8 mouse cellular contexts compared by ENCODE assay signal in genomic region chr7:29155838-29156782, GRCm38 (mm10). TPM values are rescaled to one million over a fixed set of nuclear protein-coding genes. Genes with fewer than 3 reads are reported as not detected.
A peak's percentile ranks its signal among the peaks of the same experiment; 100 is the strongest.
DNase-seq lines count a peak whose midpoint lies in the region; ATAC-seq lines count a peak whose summit lies in the region.

Gene Fam98c (minus strand): TSS chr7:29156234.

- H3K4me2 ChIP-seq in lung, embryonic 16.5 days (ENCODE audit: low read depth, low read length) = peak within 1 kb of the TSS; percentile 96

- H3K9ac ChIP-seq in lung, embryonic 16.5 days (ENCODE audit: low read length) = peak within 1 kb of the TSS; percentile 85

- H3K4me3 ChIP-seq in lung, embryonic 16.5 days (ENCODE audit: low read length) = peak within 1 kb of the TSS; percentile 85

- H3K27me3 ChIP-seq in lung, embryonic 16.5 days (ENCODE audit: control insufficient read depth, insufficient read depth, low read depth, low read length) = peaks cover 17% of the 10 kb centered on the region

- H3K4me1 ChIP-seq in lung, embryonic 16.5 days (replicated peaks; ENCODE audit: control insufficient read depth, insufficient read depth, low read length) = no peaks in the 10 kb centered on the region; the same call in 1 of the 2 replicates

- no peaks in the 10 kb centered on the region for H3K9me3 ChIP-seq in lung, embryonic 16.5 days (ENCODE audit: control insufficient read depth, low read length)

- peak; percentile 78 for ATAC-seq in frontal cortex, adult (ENCODE audit: low TSS enrichment)
- ATAC-seq in hematopoietic stem cell, adult 5-6 weeks (replicated peaks in 1 of 2; ENCODE audit: insufficient read depth in 1 of 2, low FRiP score in 2 of 2, low TSS enrichment in 1 of 2, low read depth in 1 of 2, poor library complexity in 2 of 2, severe bottlenecking in 2 of 2) = peak; percentile 87 to 89
- ATAC-seq in lung, embryonic 16.5 days (ENCODE audit: low read depth) = peak; percentile 86

- peak; percentile 84 for DNase-seq in MN1 (ENCODE audit: low spot score)
- peak; percentile 92 for DNase-seq in cerebellum, adult 9-10 months
- DNase-seq in layer of hippocampus, adult 9-10 months (ENCODE audit: low spot score) = peak; percentile 62
- DNase-seq in ovary, postnatal 10 days (ENCODE audit: low spot score) = peak; percentile 56
- peak; percentile 75 to 83 for DNase-seq in thymus, postnatal 10 days (ENCODE audit: low spot score in 2 of 2)

- no peaks in the 10 kb centered on the region for H3K36me3 ChIP-seq in lung, embryonic 16.5 days (ENCODE audit: control insufficient read depth, insufficient read depth, low read length)

- H3K27ac ChIP-seq in lung, embryonic 16.5 days (ENCODE audit: low read length) = peak within 1 kb of the TSS; percentile 85

- WGBS in lung, embryonic 16.5 days = 2% methylated on average over 68 of the region's 68 CpGs

RNA-seq across cellular contexts. Expression of gene Fam98c, which starts in this region (rescaled TPM):
- total RNA-seq in hematopoietic stem cell, adult 5-6 weeks (2017) = 26.5 and 29.1 TPM in 2 replicates
- polyA plus RNA-seq in lung, embryonic 16.5 days (2015; fragmentation: Nextera tagmentation; extraction: Ambion mirVana) = 17.6 and 21.0 TPM in 2 replicates

Comparison
In these comparisons a context has a peak if more than half of its experiments do, and no peak if none do; other contexts are left out.
1. Peak in every context shown above with its lines: DNase-seq, ATAC-seq, H3K4me3 ChIP-seq and H3K27ac ChIP-seq.